8 mouse cellular contexts compared by ENCODE assay signal in the genomic region with DNA sequence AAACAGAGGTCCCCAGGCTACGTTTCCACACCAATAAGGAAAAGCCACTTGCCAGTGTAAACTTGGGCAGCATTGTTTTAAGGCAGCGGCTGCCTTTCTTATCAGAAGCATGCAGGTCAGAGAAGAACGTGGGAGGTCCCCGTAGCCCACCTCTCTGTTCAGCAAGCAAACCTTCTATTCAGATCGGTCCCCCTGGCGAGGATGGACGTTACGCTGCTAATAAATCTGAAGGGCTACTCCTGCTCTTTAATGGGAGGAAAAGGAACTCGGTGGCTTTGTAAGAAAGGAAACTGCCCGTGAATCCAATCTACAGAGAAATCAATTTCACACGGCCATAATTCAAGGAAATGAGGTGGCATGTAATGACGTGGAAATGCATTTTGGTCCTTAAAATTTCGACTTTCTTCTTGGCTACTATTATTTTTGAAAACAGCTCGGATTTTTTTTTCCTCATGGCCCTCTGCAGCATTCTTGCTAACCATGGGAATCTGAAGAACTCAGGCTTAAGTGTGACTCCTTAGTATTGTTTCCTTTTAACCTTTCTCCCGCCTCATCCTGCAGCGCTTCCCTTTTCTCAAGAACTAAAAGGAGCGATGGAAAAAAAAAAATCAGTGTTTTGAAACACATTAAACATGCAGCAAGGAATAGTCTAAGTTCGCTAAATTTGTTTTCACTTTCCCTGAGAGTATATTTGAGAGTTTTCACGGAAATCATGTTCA. TPM values are rescaled to one million over a fixed set of nuclear protein-coding genes. Genes with fewer than 3 reads are reported as not detected.
DNase-seq lines count a peak whose midpoint lies in the region; ATAC-seq and TF ChIP-seq lines count a peak whose summit lies in the region.

No protein-coding gene starts in this region.

- H3K4me1 ChIP-seq in forebrain, embryonic 12.5 days: 0 out of 2 replicates have a peak, but pooled peaks cover 3% of the 10 kb centered on the region
- no peaks in the 10 kb centered on the region for H3K4me1 ChIP-seq in forebrain, embryonic 16.5 days (replicated peaks; ENCODE audit: control insufficient read depth, insufficient read depth, low read length)
- H3K4me1 ChIP-seq in cortical plate, adult 2 months (ENCODE audit: control insufficient read depth, insufficient read depth, low read length): no peaks in the 10 kb centered on the region
- H3K4me1 ChIP-seq in hindbrain, embryonic 13.5 days (replicated peaks): no peaks in the 10 kb centered on the region
- no peaks in the 10 kb centered on the region for H3K4me1 ChIP-seq in thymus, adult 2 months (replicated peaks; ENCODE audit: control insufficient read depth, insufficient read depth, low read length)

- no peak overlapping the region for H3K27ac ChIP-seq in forebrain, embryonic 12.5 days
- H3K27ac ChIP-seq in forebrain, embryonic 16.5 days (ENCODE audit: low read length): no peak overlapping the region
- H3K27ac ChIP-seq in cortical plate, adult 2 months (ENCODE audit: insufficient read depth, low read length): no peak overlapping the region; the same call in 1 of the 2 replicates
- no peak overlapping the region for H3K27ac ChIP-seq in hindbrain, embryonic 13.5 days
- no peak overlapping the region for H3K27ac ChIP-seq in thymus, adult 2 months (ENCODE audit: control insufficient read depth, insufficient read depth, low read length)

- no peaks in the 10 kb centered on the region for H3K9me3 ChIP-seq in forebrain, embryonic 12.5 days
- H3K9me3 ChIP-seq in forebrain, embryonic 16.5 days (ENCODE audit: control insufficient read depth, low read length): no peaks in the 10 kb centered on the region
- H3K9me3 ChIP-seq in hindbrain, embryonic 13.5 days: no peaks in the 10 kb centered on the region

- no peak overlapping the region for H3K9ac ChIP-seq in forebrain, embryonic 12.5 days
- H3K9ac ChIP-seq in forebrain, embryonic 16.5 days (replicated peaks; ENCODE audit: low read depth, low read length): no peak overlapping the region
- H3K9ac ChIP-seq in hindbrain, embryonic 13.5 days: no peak overlapping the region

- H3K4me3 ChIP-seq in forebrain, embryonic 12.5 days (replicated peaks): no peak overlapping the region
- no peak overlapping the region for H3K4me3 ChIP-seq in forebrain, embryonic 16.5 days (replicated peaks; ENCODE audit: low read length)
- H3K4me3 ChIP-seq in cortical plate, adult 2 months (ENCODE audit: insufficient read depth, low read length): peak overlapping the region; percentile 20; the same call in 1 of the 2 replicates
- peak overlapping the region; percentile 1; the same call in 1 of the 2 replicates for H3K4me3 ChIP-seq in hindbrain, embryonic 13.5 days
- H3K4me3 ChIP-seq in thymus, adult 2 months (ENCODE audit: control insufficient read depth, insufficient read depth, low read length): no peak overlapping the region

- WGBS in forebrain, embryonic 12.5 days: 35% methylated on average over 19 of the region's 19 CpGs
- 36% methylated on average over 19 of the region's 19 CpGs for WGBS in forebrain, embryonic 16.5 days
- WGBS in hindbrain, embryonic 13.5 days: 30% methylated on average over 19 of the region's 19 CpGs
- WGBS in thymus, adult 2 months: 22% methylated on average over 19 of the region's 19 CpGs

- no peak for TF ChIP-seq POLR2A in cortical plate, adult 2 months (IDR thresholded peaks at IDR 0.05; ENCODE audit: extremely low read depth, insufficient read depth, low read length)
- TF ChIP-seq POLR2A in thymus, adult 2 months (IDR thresholded peaks at IDR 0.05; ENCODE audit: control insufficient read depth, extremely low read depth, insufficient read depth, low read length, poor library complexity): no peak

- no peaks in the 10 kb centered on the region for H3K27me3 ChIP-seq in forebrain, embryonic 12.5 days
- 0 out of 2 replicates have a peak, but pooled peaks cover 2% of the 10 kb centered on the region for H3K27me3 ChIP-seq in forebrain, embryonic 16.5 days (replicated peaks; ENCODE audit: control insufficient read depth, insufficient read depth, low read length)
- 0 out of 2 replicates have a peak, but pooled peaks cover under 1% of the 10 kb centered on the region for H3K27me3 ChIP-seq in hindbrain, embryonic 13.5 days
- H3K27me3 ChIP-seq in thymus, adult 2 months (ENCODE audit: control insufficient read depth, insufficient read depth, low read length): no peaks in the 10 kb centered on the region

- H3K4me2 ChIP-seq in forebrain, embryonic 12.5 days: peak overlapping the region; percentile 27; the same call in 1 of the 2 replicates
- H3K4me2 ChIP-seq in forebrain, embryonic 16.5 days (ENCODE audit: low read length): no peak overlapping the region
- peak overlapping the region; percentile 29 for H3K4me2 ChIP-seq in hindbrain, embryonic 13.5 days

- no peaks in the 10 kb centered on the region for H3K36me3 ChIP-seq in forebrain, embryonic 12.5 days (replicated peaks)
- H3K36me3 ChIP-seq in forebrain, embryonic 16.5 days (ENCODE audit: control insufficient read depth, insufficient read depth): no peaks in the 10 kb centered on the region
- no peaks in the 10 kb centered on the region for H3K36me3 ChIP-seq in hindbrain, embryonic 13.5 days
- H3K36me3 ChIP-seq in thymus, adult 2 months (ENCODE audit: control insufficient read depth, insufficient read depth, low read length): no peaks in the 10 kb centered on the region

- DNase-seq in layer of hippocampus, postnatal 25 days (ENCODE audit: extremely low spot score in 1 of 2, low spot score in 1 of 2): no peak
- no peak for DNase-seq in thymus, adult 2 months
- DNase-seq in right cerebral cortex, postnatal 36 days (ENCODE audit: low spot score in 2 of 2): no peak

- TF ChIP-seq CTCF in cortical plate, adult 2 months (IDR thresholded peaks at IDR 0.05; ENCODE audit: extremely low read depth, insufficient read depth, low read length): no peak
- no peak for TF ChIP-seq CTCF in thymus, adult 2 months (IDR thresholded peaks at IDR 0.05; ENCODE audit: borderline replicate concordance, control insufficient read depth, extremely low read depth, insufficient read depth, low read length, poor library complexity)

- ATAC-seq in forebrain, embryonic 12.5 days (ENCODE audit: low FRiP score): no peak
- no peak for ATAC-seq in forebrain, embryonic 16.5 days
- no peak for ATAC-seq in hindbrain, embryonic 13.5 days (ENCODE audit: low FRiP score)
- peak; percentile 55; the same call in 1 of the 2 replicates for ATAC-seq in megakaryocyte-erythroid progenitor cell, adult 5-6 weeks (replicated peaks; ENCODE audit: low FRiP score, low TSS enrichment, poor library complexity, severe bottlenecking)

RNA-seq across cellular contexts. Expression of gene Asb5, which starts 42.7 kb away (rescaled TPM):
- polyA plus RNA-seq in forebrain, embryonic 12.5 days (2016; fragmentation: Nextera tagmentation; extraction: Ambion mirVana): 6.3 and 7.6 TPM in 2 replicates
- 4.0 and 6.3 TPM in 2 replicates for polyA plus RNA-seq in forebrain, embryonic 16.5 days (2015; fragmentation: Nextera tagmentation; extraction: Ambion mirVana)
- polyA plus RNA-seq in cortical plate, adult 2 months (2012; rRNA removed): 2.3 and 2.5 TPM in 2 replicates
- 6.7 and 7.9 TPM in 2 replicates for polyA plus RNA-seq in hindbrain, embryonic 13.5 days (2015; fragmentation: Nextera tagmentation; extraction: Ambion mirVana)
- not detected in 2 replicates for total RNA-seq in megakaryocyte-erythroid progenitor cell, adult 5-6 weeks (2014; fragmentation: Nextera tagmentation)
- total RNA-seq in megakaryocyte-erythroid progenitor cell, adult 5-6 weeks (2017): not detected in 2 replicates
- total RNA-seq in layer of hippocampus, postnatal 25 days (2021): 1 to 10 TPM; 1.1 to 1.4 TPM
- 1.8 and 2.1 TPM in 2 replicates for polyA plus RNA-seq in thymus, adult 2 months (2012; rRNA removed)

RNA-seq across cellular contexts. Expression of gene Spcs3, which starts 43.1 kb away (rescaled TPM):
- 85.9 and 88.2 TPM in 2 replicates for polyA plus RNA-seq in forebrain, embryonic 12.5 days (2016; fragmentation: Nextera tagmentation; extraction: Ambion mirVana)
- polyA plus RNA-seq in forebrain, embryonic 16.5 days (2015; fragmentation: Nextera tagmentation; extraction: Ambion mirVana): 62.5 and 71.8 TPM in 2 replicates
- 51.1 and 51.2 TPM in 2 replicates for polyA plus RNA-seq in cortical plate, adult 2 months (2012; rRNA removed)
- polyA plus RNA-seq in hindbrain, embryonic 13.5 days (2015; fragmentation: Nextera tagmentation; extraction: Ambion mirVana): 53.1 and 56.2 TPM in 2 replicates
- total RNA-seq in megakaryocyte-erythroid progenitor cell, adult 5-6 weeks (2014; fragmentation: Nextera tagmentation): 110 and 122 TPM in 2 replicates
- total RNA-seq in megakaryocyte-erythroid progenitor cell, adult 5-6 weeks (2017): 117 and 132 TPM in 2 replicates
- total RNA-seq in layer of hippocampus, postnatal 25 days (2021): 10 to 100 TPM; 42.3 to 44.2 TPM
- polyA plus RNA-seq in thymus, adult 2 months (2012; rRNA removed): 14.3 and 14.4 TPM in 2 replicates

Comparison
In these comparisons a context has a peak if more than half of its experiments do, and no peak if none do; other contexts are left out.
1. H3K4me3 ChIP-seq: peak in cortical plate, adult 2 months (single experiment) and hindbrain, embryonic 13.5 days (single experiment); none in forebrain, embryonic 12.5 days (single experiment), forebrain, embryonic 16.5 days (single experiment) and thymus, adult 2 months (single experiment).